Mouse (Mus musculus) liver, postnatal 0 days (tissue): ENCODE results near the gene Stom. TPM values are rescaled to one million over a fixed set of nuclear protein-coding genes. Genes with fewer than 3 reads are reported as not detected.

ENCODE experiments used
- ATAC-seq: fragments of 200-750 bp; cut with Nextera tagmentation; 2 replicates; pipeline ENCODE4 v1.8.0; 2017; ENCODE audit warnings: mild to moderate bottlenecking, moderate library complexity
- DNase-seq: peaks from one replicate; pipeline ENCODE4 v3.0.0-alpha.2; 2016
- H3K27ac ChIP-seq: fragments of 300-500 bp; sonication (generic); 2 replicates; pipeline ENCODE4 v1.5.1; 2014; ENCODE audit warnings: antibody characterized with exemption, moderate library complexity, mild to moderate bottlenecking, low read depth
- H3K27me3 ChIP-seq: fragments of 300-500 bp; sonication (generic); 2 replicates; pipeline ENCODE4 v1.6.1; 2014; ENCODE audit warnings: low read length, control low read depth, mixed read lengths; ENCODE audit not compliant: insufficient read depth
- H3K36me3 ChIP-seq: fragments of 300-500 bp; sonication (generic); replicated peaks from 2 replicates; pipeline ENCODE4 v1.6.1; 2014; ENCODE audit warnings: mild to moderate bottlenecking, control low read depth, low read length, moderate library complexity, mixed read lengths; ENCODE audit not compliant: insufficient read depth
- H3K4me1 ChIP-seq: fragments of 300-500 bp; sonication (generic); 2 replicates; pipeline ENCODE4 v1.6.1; 2014; ENCODE audit warnings: antibody characterized with exemption, mild to moderate bottlenecking, control low read depth; ENCODE audit not compliant: insufficient read depth
- H3K4me2 ChIP-seq: fragments of 300-500 bp; sonication (generic); 2 replicates; pipeline ENCODE4 v1.6.1; 2014; ENCODE audit warnings: low read depth, mild to moderate bottlenecking, low read length, moderate library complexity, mixed read lengths
- H3K4me3 ChIP-seq: fragments of 300-500 bp; sonication (generic); 2 replicates; pipeline ENCODE4 v1.5.1; 2014; ENCODE audit warnings: low read depth, low read length
- H3K9ac ChIP-seq: fragments of 300-500 bp; sonication (generic); replicated peaks from 2 replicates; pipeline ENCODE4 v1.6.1; 2014; ENCODE audit warnings: mild to moderate bottlenecking, moderate library complexity
- H3K9me3 ChIP-seq: fragments of 300-500 bp; sonication (generic); 2 replicates; pipeline ENCODE4 v1.6.1; 2016; ENCODE audit warnings: mild to moderate bottlenecking, control low read depth, low read length, mixed read lengths
- CTCF ChIP-seq: sonication (generic); IDR thresholded peaks from 2 replicates; pipeline ENCODE4 v1.5.1; 2016; ENCODE audit warnings: antibody characterized with exemption, low read depth
- EP300 ChIP-seq: IDR thresholded peaks from 2 replicates; pipeline ENCODE4 v1.6.1; 2016; ENCODE audit warnings: antibody characterized with exemption, low read depth, mild to moderate bottlenecking
- WGBS: fragments of 180-500 bp; shearing (Covaris S2); extraction: QIAGEN DNeasy Blood & Tissue Kit; methylation state at CpG from one replicate; pipeline ENCODE4 v1.1.7; 2014; ENCODE audit not compliant: insufficient replicate concordance; 5-methylcytosine and 5-hydroxymethylcytosine counted together
- polyA plus RNA-seq: library from polyadenylated mRNA; unstranded; fragments of >200 nt; fragmentation: Nextera tagmentation; extraction: Ambion mirVana; gene quantifications from 2 replicates; pipeline ENCODE4 v1.2.1, GENCODE M21; 2015

Stom gene
- polyA plus RNA-seq, 1 experiment from 2014 or later = 86.3 TPM

DNA sequence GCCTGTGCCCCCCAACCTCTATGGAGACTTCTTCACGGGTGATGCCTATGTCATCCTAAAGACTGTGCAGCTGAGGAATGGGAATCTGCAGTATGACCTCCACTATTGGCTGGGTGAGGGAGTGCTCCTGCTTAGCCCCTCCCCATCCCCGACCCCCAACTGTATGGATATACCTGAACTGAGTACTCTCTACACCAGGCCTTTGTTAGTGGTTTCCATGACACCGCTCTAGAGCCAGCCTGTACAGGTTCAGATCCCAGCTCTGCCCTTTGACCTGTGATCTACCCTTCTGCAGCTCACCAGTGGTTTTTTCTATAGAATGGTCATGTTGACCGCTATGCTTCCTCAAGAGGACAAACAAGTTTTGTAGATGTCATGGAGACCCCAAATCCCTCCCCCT lies 52.8 kb downstream of the Stom start:
- DNase-seq (no peak), ATAC-seq (no peak)
- H3K4me2 ChIP-seq = no peak overlapping the region
- H3K4me3 ChIP-seq = no peak overlapping the region
- no peak for TF ChIP-seq CTCF
- TF ChIP-seq EP300 = no peak
- peaks cover 7% of the 10 kb centered on the region; the same call in 1 of the 2 replicates for H3K4me1 ChIP-seq
- no peak overlapping the region for H3K27ac ChIP-seq
- H3K9me3 ChIP-seq = no peaks in the 10 kb centered on the region
- H3K9ac ChIP-seq = no peak overlapping the region
- 0 out of 2 replicates have a peak, but pooled peaks cover 4% of the 10 kb centered on the region for H3K36me3 ChIP-seq
- H3K27me3 ChIP-seq = no peaks in the 10 kb centered on the region
- 64% methylated on average over 4 of the region's 4 CpGs for WGBS

- H3K4me3 ChIP-seq = peak overlapping the region; percentile 23
- H3K9ac ChIP-seq = 0 out of 2 replicates have a peak overlapping the region, but pooled peaks have one; percentile 3
- H3K9me3 ChIP-seq = no peaks in the 10 kb centered on the region
- 0 out of 2 replicates have a peak, but pooled peaks cover 4% of the 10 kb centered on the region for H3K36me3 ChIP-seq
- no peak overlapping the region for H3K27ac ChIP-seq
- H3K27me3 ChIP-seq = no peaks in the 10 kb centered on the region
- H3K4me2 ChIP-seq = peak overlapping the region; percentile 63
- WGBS = 2% methylated on average over 29 of the region's 32 CpGs
- peaks cover 14% of the 10 kb centered on the region for H3K4me1 ChIP-seq
- peak; percentile 18 for ATAC-seq
- TF ChIP-seq CTCF (0 out of 2 replicates have a peak, but pooled peaks have one; percentile 3), EP300 (no peak)
- DNase-seq = peak; percentile 38
These were observed 54.6 kb downstream of the Stom start for GRCm38 (mm10) chr2:35282214-35282613.

- ATAC-seq = peak; percentile 40; the same call in 1 of the 2 replicates
- WGBS = 45% methylated on average over 3 of the region's 3 CpGs
These were observed 56.8 kb downstream of the Stom start for GRCm38 (mm10) chr2:35280001-35280400.

DNA sequence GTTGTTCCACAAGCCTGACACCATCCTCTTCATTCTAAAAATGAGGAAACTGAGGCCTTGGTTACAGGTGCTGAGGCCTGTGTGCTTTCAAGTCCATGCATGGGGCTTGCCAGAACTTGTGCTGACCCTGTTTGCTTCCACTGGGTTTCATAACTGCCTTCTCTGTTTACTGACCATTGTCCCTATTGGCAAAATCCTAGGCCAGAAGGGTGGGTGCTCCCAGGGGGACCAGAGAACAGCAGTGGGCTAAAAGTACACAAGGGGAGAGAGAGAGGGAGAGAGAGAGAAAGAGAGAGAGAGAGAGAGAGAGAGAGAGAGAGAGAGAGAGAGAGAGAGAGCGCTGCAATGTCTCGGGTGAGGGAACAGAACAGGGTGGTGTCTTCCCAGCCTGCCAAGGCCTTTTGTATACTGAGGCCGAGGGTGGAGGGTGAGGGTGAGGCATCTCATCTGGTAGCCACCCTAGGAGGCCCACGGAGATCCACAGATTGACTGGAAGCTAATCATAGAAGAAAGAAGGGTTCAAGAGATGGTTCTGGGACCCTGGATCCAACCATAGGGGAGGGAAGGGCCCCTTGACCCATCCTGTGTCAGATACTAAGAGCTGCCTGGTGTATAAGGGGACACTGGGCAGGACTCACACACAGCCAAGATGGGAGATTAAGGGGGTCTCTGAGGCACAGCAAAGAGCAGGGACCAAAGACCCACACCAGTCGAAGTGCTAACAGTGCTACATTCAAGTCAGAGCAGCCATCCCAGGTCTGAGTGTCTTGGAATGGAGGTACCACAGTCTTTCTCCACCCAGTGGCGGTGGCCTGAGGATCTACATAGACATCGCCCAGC lies 58.2 kb downstream of the Stom start:
- Histone ChIP-seq H3K9ac (no peak overlapping the region), H3K4me3 (no peak overlapping the region), H3K4me2 (no peak overlapping the region), H3K27me3 (no peaks in the 10 kb centered on the region), H3K9me3 (no peaks in the 10 kb centered on the region), H3K36me3 (no peaks in the 10 kb centered on the region), H3K27ac (0 out of 2 replicates have a peak overlapping the region, but pooled peaks have one; percentile 11), H3K4me1 (peaks cover 14% of the 10 kb centered on the region)
- WGBS = 65% methylated on average over 7 of the region's 7 CpGs
- ATAC-seq (peak; percentile 48; the same call in 1 of the 2 replicates), DNase-seq (no peak)
- TF ChIP-seq CTCF (no peak), EP300 (no peak)

More at GRCm38 (mm10) chr2:35280001-35280400, 56.8 kb downstream of the Stom start:
- no peaks in the 10 kb centered on the region for H3K9me3 ChIP-seq
- H3K27ac ChIP-seq = no peak overlapping the region
- H3K27me3 ChIP-seq = no peaks in the 10 kb centered on the region
- H3K36me3 ChIP-seq = 0 out of 2 replicates have a peak, but pooled peaks cover 4% of the 10 kb centered on the region
- no peak overlapping the region for H3K4me3 ChIP-seq
- no peak overlapping the region for H3K4me2 ChIP-seq
- TF ChIP-seq EP300 = no peak
- no peak for TF ChIP-seq CTCF
- peaks cover 14% of the 10 kb centered on the region for H3K4me1 ChIP-seq
- H3K9ac ChIP-seq = no peak overlapping the region
- DNase-seq = no peak

DNA sequence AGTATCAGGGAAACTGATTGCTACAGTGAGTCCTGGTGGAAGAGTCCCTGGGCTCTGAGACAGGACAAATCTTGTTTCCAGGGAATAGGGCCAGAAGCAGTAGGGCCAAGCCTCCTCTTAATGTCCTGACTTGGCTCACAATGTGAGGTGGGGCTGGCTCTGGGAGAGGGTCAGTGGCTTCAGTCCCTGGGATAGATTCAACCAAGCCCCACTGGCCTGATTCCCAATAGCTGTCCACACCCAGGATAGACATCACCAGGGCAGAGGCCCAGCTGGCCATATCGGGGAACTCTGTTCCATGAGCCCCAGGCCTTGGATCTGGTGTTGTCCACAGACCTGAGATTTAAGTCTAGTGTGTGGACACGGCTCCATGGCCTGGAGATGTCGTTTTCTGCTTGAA lies 59.1 kb downstream of the Stom start:
- no peaks in the 10 kb centered on the region for H3K9me3 ChIP-seq
- H3K27ac ChIP-seq = no peak overlapping the region
- no peaks in the 10 kb centered on the region for H3K27me3 ChIP-seq
- 62% methylated on average over 3 of the region's 3 CpGs for WGBS
- peaks cover 14% of the 10 kb centered on the region for H3K4me1 ChIP-seq
- H3K4me3 ChIP-seq = no peak overlapping the region
- DNase-seq (no peak), ATAC-seq (no peak)
- H3K4me2 ChIP-seq = no peak overlapping the region
- H3K9ac ChIP-seq = no peak overlapping the region
- TF ChIP-seq CTCF = no peak
- TF ChIP-seq EP300 = no peak
- no peaks in the 10 kb centered on the region for H3K36me3 ChIP-seq

DNA sequence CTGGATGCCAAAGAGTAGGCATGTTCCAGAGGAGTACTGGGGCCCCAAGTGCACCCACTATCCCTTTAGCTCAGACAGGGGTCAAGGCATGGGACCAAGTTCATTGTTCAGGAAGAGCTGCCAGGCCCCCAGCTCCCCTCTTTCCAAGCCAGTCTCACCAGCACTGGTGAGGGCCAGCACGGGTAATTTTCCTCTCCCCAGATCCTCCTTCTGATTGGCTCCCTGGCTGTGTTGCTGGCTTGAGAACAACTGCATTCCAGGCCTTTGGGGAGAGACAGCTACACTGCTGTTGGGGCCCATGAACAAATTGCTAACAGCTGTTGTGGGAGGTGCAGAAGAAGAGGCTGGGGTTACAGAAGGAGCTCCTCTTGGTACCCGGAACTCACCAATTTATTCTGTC lies 63.2 kb downstream of the Stom start:
- no peak for TF ChIP-seq CTCF
- no peak for TF ChIP-seq EP300
- WGBS = 53% methylated on average over 2 of the region's 2 CpGs
- H3K36me3 ChIP-seq = no peaks in the 10 kb centered on the region
- no peak overlapping the region for H3K4me3 ChIP-seq
- H3K27ac ChIP-seq = no peak overlapping the region
- ATAC-seq = no peak
- no peak overlapping the region for H3K9ac ChIP-seq
- no peak overlapping the region for H3K4me2 ChIP-seq
- no peaks in the 10 kb centered on the region for H3K27me3 ChIP-seq
- no peak for DNase-seq
- peaks cover 9% of the 10 kb centered on the region; the same call in 1 of the 2 replicates for H3K4me1 ChIP-seq
- no peaks in the 10 kb centered on the region for H3K9me3 ChIP-seq
